Comparison of ENCODE assay signal across 8 mouse cellular contexts in genomic region chr6:94699173-94699987, GRCm38 (mm10). TPM values are rescaled to one million over a fixed set of nuclear protein-coding genes. Genes with fewer than 3 reads are reported as not detected.
DNase-seq lines count a peak whose midpoint lies in the region; ATAC-seq lines count a peak whose summit lies in the region.

No protein-coding gene starts in this region.

- WGBS in forebrain, embryonic 15.5 days: under 1% methylated on average over 93 of the region's 95 CpGs
- under 1% methylated on average over 83 of the region's 95 CpGs for WGBS in hindbrain, embryonic 16.5 days
- WGBS in neural tube, embryonic 12.5 days: under 1% methylated on average over 74 of the region's 95 CpGs

- 0 out of 2 replicates have a peak, but pooled peaks cover 3% of the 10 kb centered on the region for H3K27me3 ChIP-seq in forebrain, embryonic 15.5 days
- H3K27me3 ChIP-seq in hindbrain, embryonic 16.5 days (replicated peaks; ENCODE audit: control insufficient read depth, insufficient read depth, low read length): no peaks in the 10 kb centered on the region
- no peaks in the 10 kb centered on the region for H3K27me3 ChIP-seq in neural tube, embryonic 12.5 days (replicated peaks)

- no peaks in the 10 kb centered on the region for H3K9me3 ChIP-seq in forebrain, embryonic 15.5 days
- H3K9me3 ChIP-seq in hindbrain, embryonic 16.5 days (ENCODE audit: control insufficient read depth, low read length): no peaks in the 10 kb centered on the region
- no peaks in the 10 kb centered on the region for H3K9me3 ChIP-seq in neural tube, embryonic 12.5 days

- DNase-seq in left cerebral cortex, adult 11 months (ENCODE audit: low spot score): peak; percentile 29
- no peak for DNase-seq in left cerebral cortex, adult 9 months (ENCODE audit: low spot score in 2 of 2)
- peak; percentile 32 for DNase-seq in liver
- peak; percentile 71 for DNase-seq in thymus, postnatal 4 days

- no peak overlapping the region; the same call in 1 of the 2 replicates for H3K27ac ChIP-seq in brown adipose tissue, adult 24 weeks (replicated peaks; ENCODE audit: low read depth, low read length)
- peak overlapping the region; percentile 85 for H3K27ac ChIP-seq in forebrain, embryonic 15.5 days (replicated peaks)
- H3K27ac ChIP-seq in hindbrain, embryonic 16.5 days (ENCODE audit: low read depth, low read length): peak overlapping the region; percentile 90
- H3K27ac ChIP-seq in neural tube, embryonic 12.5 days: peak overlapping the region; percentile 70

- H3K9ac ChIP-seq in forebrain, embryonic 15.5 days (replicated peaks): peak overlapping the region; percentile 75
- peak overlapping the region; percentile 83 for H3K9ac ChIP-seq in hindbrain, embryonic 16.5 days (ENCODE audit: low read depth, low read length)
- peak overlapping the region; percentile 94 for H3K9ac ChIP-seq in neural tube, embryonic 12.5 days

- H3K4me3 ChIP-seq in brown adipose tissue, adult 24 weeks (ENCODE audit: insufficient read depth, low read depth, low read length): peak overlapping the region; percentile 84
- H3K4me3 ChIP-seq in forebrain, embryonic 15.5 days: peak overlapping the region; percentile 83
- H3K4me3 ChIP-seq in hindbrain, embryonic 16.5 days (ENCODE audit: low read length): peak overlapping the region; percentile 83
- peak overlapping the region; percentile 96 for H3K4me3 ChIP-seq in neural tube, embryonic 12.5 days

- peak overlapping the region; percentile 93 for H3K4me2 ChIP-seq in forebrain, embryonic 15.5 days (replicated peaks)
- peak overlapping the region; percentile 92 for H3K4me2 ChIP-seq in hindbrain, embryonic 16.5 days (ENCODE audit: low read length)
- peak overlapping the region; percentile 88 for H3K4me2 ChIP-seq in neural tube, embryonic 12.5 days (replicated peaks)

- peaks cover 16% of the 10 kb centered on the region for H3K4me1 ChIP-seq in brown adipose tissue, adult 24 weeks (ENCODE audit: control insufficient read depth, insufficient read depth, insufficient read length, low read length)
- peaks cover 41% of the 10 kb centered on the region for H3K4me1 ChIP-seq in forebrain, embryonic 15.5 days
- peaks cover 19% of the 10 kb centered on the region for H3K4me1 ChIP-seq in hindbrain, embryonic 16.5 days (ENCODE audit: control insufficient read depth, insufficient read depth, low read depth, low read length)
- peaks cover 37% of the 10 kb centered on the region for H3K4me1 ChIP-seq in neural tube, embryonic 12.5 days

- H3K36me3 ChIP-seq in forebrain, embryonic 15.5 days: no peaks in the 10 kb centered on the region
- H3K36me3 ChIP-seq in hindbrain, embryonic 16.5 days (ENCODE audit: control insufficient read depth, insufficient read depth, low read length): no peaks in the 10 kb centered on the region
- no peaks in the 10 kb centered on the region for H3K36me3 ChIP-seq in neural tube, embryonic 12.5 days

- ATAC-seq in forebrain, embryonic 15.5 days (replicated peaks): peak; percentile 52
- ATAC-seq in hindbrain, embryonic 16.5 days: no peak; the same call in 1 of the 2 replicates
- ATAC-seq in neural tube, embryonic 12.5 days (ENCODE audit: low FRiP score, low read depth): peak; percentile 72

RNA-seq across cellular contexts. Expression of gene Lrig1, which starts 0.6 kb away (rescaled TPM):
- 23.3 and 47.0 TPM in 2 replicates for polyA plus RNA-seq in brown adipose tissue, adult 24 weeks (2012; ENCODE audit: insufficient read depth, insufficient read length, missing spikeins)
- 7.4 and 9.8 TPM in 2 replicates for polyA plus RNA-seq in forebrain, embryonic 15.5 days (2015; fragmentation: Nextera tagmentation; extraction: Ambion mirVana)
- 18.7 and 22.7 TPM in 2 replicates for polyA plus RNA-seq in hindbrain, embryonic 16.5 days (2015; fragmentation: Nextera tagmentation; extraction: Ambion mirVana)
- 20.4 and 21.0 TPM in 2 replicates for polyA plus RNA-seq in neural tube, embryonic 12.5 days (2016; fragmentation: Nextera tagmentation; extraction: Ambion mirVana)

Comparison
In these comparisons a context has a peak if more than half of its experiments do, and no peak if none do; other contexts are left out.
1. DNase-seq: peak in left cerebral cortex, adult 11 months (single experiment), liver (single experiment) and thymus, postnatal 4 days (single experiment); none in left cerebral cortex, adult 9 months (0 of 2).
2. Peak in every context shown above with its lines, with median percentiles within 50 percentile points of each other: H3K4me3 ChIP-seq, H3K4me2 ChIP-seq and H3K9ac ChIP-seq.